Mouse (Mus musculus): ENCODE measurements around the gene Rpn1. TPM values are rescaled to one million over a fixed set of nuclear protein-coding genes. Genes with fewer than 3 reads are reported as not detected.

Rpn1 gene
- polyA plus RNA-seq, 1 experiment: 181 TPM

DNA sequence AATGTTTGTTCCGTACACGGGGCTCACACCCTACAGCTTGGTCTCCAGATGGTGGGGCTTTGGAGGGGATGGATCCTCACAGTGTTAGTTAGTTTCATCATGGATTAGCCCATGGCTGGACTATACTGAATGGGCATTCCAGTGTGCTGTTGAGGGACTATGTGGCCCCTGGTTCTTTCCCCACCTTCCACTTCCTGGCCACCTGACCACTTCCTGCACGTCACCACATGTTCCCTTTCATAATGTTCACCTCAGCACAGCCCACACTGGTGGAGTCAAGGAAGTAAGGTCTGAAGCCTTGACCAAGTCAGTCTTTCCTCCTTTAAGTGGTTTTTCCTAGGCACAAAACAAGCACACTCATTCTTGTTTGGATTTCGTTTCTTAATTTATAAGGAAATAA is 23.7 kb upstream of the Rpn1 start:
- TF ChIP-seq MAX (IDR thresholded peaks at IDR 0.05): no peak
- no peak for TF ChIP-seq CTCF (IDR thresholded peaks at IDR 0.05; ENCODE audit: control insufficient read depth, insufficient read depth, insufficient read length)
- no peak overlapping the region for H3ac ChIP-seq (ENCODE audit: control insufficient read depth, insufficient read length, low read depth)
- H3K79me2 ChIP-seq (ENCODE audit: control insufficient read depth, insufficient read depth): no peaks in the 10 kb centered on the region
- H3K27me3 ChIP-seq (ENCODE audit: control insufficient read depth, insufficient read depth, insufficient read length): no peaks in the 10 kb centered on the region
- H3K4me3 ChIP-seq (ENCODE audit: insufficient read depth, poor library complexity, severe bottlenecking): no peak overlapping the region
- no peaks in the 10 kb centered on the region for H3K79me3 ChIP-seq (ENCODE audit: low read depth)
- H3K36me3 ChIP-seq (ENCODE audit: control insufficient read depth, insufficient read depth): no peaks in the 10 kb centered on the region

DNA sequence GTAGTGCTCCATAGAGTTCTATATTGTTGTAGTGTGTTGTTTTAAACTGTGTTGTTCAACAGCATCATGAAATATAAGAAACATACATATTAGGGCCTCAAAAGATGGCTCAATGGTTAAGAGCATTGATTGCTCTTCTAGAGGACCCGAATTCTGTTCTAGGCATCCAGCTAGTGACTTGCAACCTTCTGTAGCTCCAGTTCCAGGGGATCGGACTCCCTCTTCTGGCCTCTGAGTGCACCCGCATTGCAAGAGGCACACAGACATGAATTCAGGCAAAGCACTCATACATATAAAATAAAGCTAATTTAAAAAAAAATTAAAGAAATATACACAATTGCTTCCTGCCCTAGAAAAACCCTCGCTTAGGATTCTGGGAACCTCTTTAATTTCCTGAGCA is 22.9 kb upstream of the Rpn1 start:
- Histone ChIP-seq H3K79me3 (ENCODE audit: low read depth) (no peaks in the 10 kb centered on the region), H3K4me3 (ENCODE audit: insufficient read depth, poor library complexity, severe bottlenecking) (no peak overlapping the region), H3ac (ENCODE audit: control insufficient read depth, insufficient read length, low read depth) (no peak overlapping the region), H3K27me3 (ENCODE audit: control insufficient read depth, insufficient read depth, insufficient read length) (no peaks in the 10 kb centered on the region), H3K36me3 (ENCODE audit: control insufficient read depth, insufficient read depth) (no peaks in the 10 kb centered on the region), H3K79me2 (ENCODE audit: control insufficient read depth, insufficient read depth) (no peaks in the 10 kb centered on the region)
- TF ChIP-seq USF1 (IDR thresholded peaks at IDR 0.05; ENCODE audit: low read depth) (no peak), CEBPB (IDR thresholded peaks at IDR 0.05; ENCODE audit: low read depth) (no peak), MYOG (IDR thresholded peaks at IDR 0.05; ENCODE audit: control insufficient read depth, extremely low read depth, insufficient read length) (no peak), MYOD1 (IDR thresholded peaks at IDR 0.05; ENCODE audit: control insufficient read depth, insufficient read length, low read depth) (no peak), FOSL1 (IDR thresholded peaks at IDR 0.05; ENCODE audit: insufficient read depth, low read length, poor library complexity, severe bottlenecking) (no peak), MAX (IDR thresholded peaks at IDR 0.05) (no peak), CTCF (IDR thresholded peaks at IDR 0.05; ENCODE audit: control insufficient read depth, insufficient read depth, insufficient read length) (no peak)

DNA sequence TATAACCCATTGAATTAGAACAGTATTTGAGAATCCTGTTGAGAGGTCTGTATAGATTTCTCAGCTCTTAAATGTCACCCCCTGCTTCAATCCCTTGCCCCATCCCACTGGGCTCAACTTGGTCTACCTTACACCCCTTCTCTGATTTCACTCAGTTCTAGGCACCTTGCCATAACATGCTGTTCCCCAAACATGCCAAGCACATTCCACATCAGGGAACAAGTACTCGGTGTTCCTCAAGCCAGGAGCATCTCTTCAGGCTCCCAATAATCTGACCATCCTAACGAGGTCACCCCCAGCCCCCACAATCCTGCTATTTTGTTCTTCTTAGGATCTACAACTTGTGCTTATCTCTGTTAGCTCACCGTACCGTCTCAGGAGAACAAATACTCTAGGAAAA is 21.9 kb upstream of the Rpn1 start:
- H3K79me2 ChIP-seq (ENCODE audit: control insufficient read depth, insufficient read depth): no peaks in the 10 kb centered on the region
- no peaks in the 10 kb centered on the region for H3K79me3 ChIP-seq (ENCODE audit: low read depth)
- H3ac ChIP-seq (ENCODE audit: control insufficient read depth, insufficient read length, low read depth): no peak overlapping the region
- no peaks in the 10 kb centered on the region for H3K36me3 ChIP-seq (ENCODE audit: control insufficient read depth, insufficient read depth)
- no peak for TF ChIP-seq MYOD1 (IDR thresholded peaks at IDR 0.05; ENCODE audit: control insufficient read depth, insufficient read length, low read depth)
- TF ChIP-seq USF1 (IDR thresholded peaks at IDR 0.05; ENCODE audit: low read depth): no peak
- TF ChIP-seq MYOG (IDR thresholded peaks at IDR 0.05; ENCODE audit: control insufficient read depth, extremely low read depth, insufficient read length): no peak
- no peak for TF ChIP-seq CTCF (IDR thresholded peaks at IDR 0.05; ENCODE audit: control insufficient read depth, insufficient read depth, insufficient read length)
- TF ChIP-seq MAX (IDR thresholded peaks at IDR 0.05): no peak
- no peak for TF ChIP-seq FOSL1 (IDR thresholded peaks at IDR 0.05; ENCODE audit: insufficient read depth, low read length, poor library complexity, severe bottlenecking)
- TF ChIP-seq CEBPB (IDR thresholded peaks at IDR 0.05; ENCODE audit: low read depth): no peak
- H3K27me3 ChIP-seq (ENCODE audit: control insufficient read depth, insufficient read depth, insufficient read length): no peaks in the 10 kb centered on the region
- H3K4me3 ChIP-seq (ENCODE audit: insufficient read depth, poor library complexity, severe bottlenecking): no peak overlapping the region

DNA sequence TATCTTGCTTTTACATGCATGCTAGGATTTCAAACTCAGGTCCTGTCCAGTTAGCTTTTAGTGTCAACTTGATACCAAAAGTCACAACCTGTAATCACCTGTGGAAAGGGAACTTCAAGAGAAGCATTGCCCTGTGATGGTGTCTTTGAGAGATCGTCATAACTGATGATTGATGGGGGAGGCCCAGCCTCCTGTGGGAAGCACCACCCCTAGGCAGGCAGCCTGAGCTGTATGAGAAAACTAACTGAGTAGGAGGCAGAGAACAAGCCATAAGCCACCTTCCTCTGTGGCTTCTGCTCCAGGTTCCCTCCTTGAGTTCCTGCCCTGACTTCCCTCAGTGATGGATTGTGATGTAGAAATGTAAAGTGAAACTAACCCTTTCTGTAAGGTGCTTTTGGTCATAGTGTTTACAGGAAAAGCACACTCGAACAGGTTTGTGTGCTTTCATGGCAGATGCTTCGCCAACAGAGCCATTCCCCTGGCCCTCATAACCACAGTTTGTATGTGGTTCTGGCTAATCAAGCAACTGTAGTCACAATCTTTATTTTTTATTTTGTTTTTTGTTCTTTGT is 20.1 kb upstream of the Rpn1 start:
- TF ChIP-seq CEBPB (IDR thresholded peaks at IDR 0.05; ENCODE audit: low read depth) (no peak), MYOG (IDR thresholded peaks at IDR 0.05; ENCODE audit: control insufficient read depth, extremely low read depth, insufficient read length) (no peak), MAX (IDR thresholded peaks at IDR 0.05) (no peak), MYOD1 (IDR thresholded peaks at IDR 0.05; ENCODE audit: control insufficient read depth, insufficient read length, low read depth) (no peak), USF1 (IDR thresholded peaks at IDR 0.05; ENCODE audit: low read depth) (no peak), CTCF (IDR thresholded peaks at IDR 0.05; ENCODE audit: control insufficient read depth, insufficient read depth, insufficient read length) (no peak), FOSL1 (IDR thresholded peaks at IDR 0.05; ENCODE audit: insufficient read depth, low read length, poor library complexity, severe bottlenecking) (no peak)
- Histone ChIP-seq H3K27me3 (ENCODE audit: control insufficient read depth, insufficient read depth, insufficient read length) (no peaks in the 10 kb centered on the region), H3K79me3 (ENCODE audit: low read depth) (no peaks in the 10 kb centered on the region), H3K79me2 (ENCODE audit: control insufficient read depth, insufficient read depth) (no peaks in the 10 kb centered on the region), H3K36me3 (ENCODE audit: control insufficient read depth, insufficient read depth) (no peaks in the 10 kb centered on the region), H3K4me3 (ENCODE audit: insufficient read depth, poor library complexity, severe bottlenecking) (no peak overlapping the region), H3ac (ENCODE audit: control insufficient read depth, insufficient read length, low read depth) (no peak overlapping the region)

DNA sequence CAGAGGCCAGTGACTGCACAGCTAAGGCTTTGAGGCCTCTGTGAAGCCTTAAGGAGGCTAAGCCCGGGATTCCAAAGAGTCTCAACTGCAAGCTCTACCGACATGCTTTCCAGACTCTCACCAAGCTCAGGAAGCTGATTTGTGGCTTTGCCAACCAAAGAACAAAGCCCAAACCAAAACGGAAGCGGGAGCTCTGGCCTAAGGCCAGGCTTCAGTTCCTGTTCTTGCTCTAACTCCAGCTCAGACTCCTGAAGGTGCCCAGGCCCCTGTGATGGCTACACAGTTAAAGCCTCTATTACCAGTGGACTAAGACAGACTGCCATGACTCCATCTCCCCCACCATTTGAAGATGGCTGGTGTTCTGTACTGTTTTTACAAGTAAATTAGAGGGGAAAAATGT is 19.2 kb upstream of the Rpn1 start:
- no peaks in the 10 kb centered on the region for H3K27me3 ChIP-seq (ENCODE audit: control insufficient read depth, insufficient read depth, insufficient read length)
- TF ChIP-seq MYOG (IDR thresholded peaks at IDR 0.05; ENCODE audit: control insufficient read depth, extremely low read depth, insufficient read length): no peak
- TF ChIP-seq MYOD1 (IDR thresholded peaks at IDR 0.05; ENCODE audit: control insufficient read depth, insufficient read length, low read depth): no peak
- no peak for TF ChIP-seq MAX (IDR thresholded peaks at IDR 0.05)
- TF ChIP-seq CEBPB (IDR thresholded peaks at IDR 0.05; ENCODE audit: low read depth): no peak
- TF ChIP-seq CTCF (IDR thresholded peaks at IDR 0.05; ENCODE audit: control insufficient read depth, insufficient read depth, insufficient read length): no peak
- TF ChIP-seq USF1 (IDR thresholded peaks at IDR 0.05; ENCODE audit: low read depth): no peak
- no peak for TF ChIP-seq FOSL1 (IDR thresholded peaks at IDR 0.05; ENCODE audit: insufficient read depth, low read length, poor library complexity, severe bottlenecking)
- no peaks in the 10 kb centered on the region for H3K36me3 ChIP-seq (ENCODE audit: control insufficient read depth, insufficient read depth)
- no peak overlapping the region for H3K4me3 ChIP-seq (ENCODE audit: insufficient read depth, poor library complexity, severe bottlenecking)
- no peaks in the 10 kb centered on the region for H3K79me3 ChIP-seq (ENCODE audit: low read depth)
- no peaks in the 10 kb centered on the region for H3K79me2 ChIP-seq (ENCODE audit: control insufficient read depth, insufficient read depth)
- H3ac ChIP-seq (ENCODE audit: control insufficient read depth, insufficient read length, low read depth): no peak overlapping the region

DNA sequence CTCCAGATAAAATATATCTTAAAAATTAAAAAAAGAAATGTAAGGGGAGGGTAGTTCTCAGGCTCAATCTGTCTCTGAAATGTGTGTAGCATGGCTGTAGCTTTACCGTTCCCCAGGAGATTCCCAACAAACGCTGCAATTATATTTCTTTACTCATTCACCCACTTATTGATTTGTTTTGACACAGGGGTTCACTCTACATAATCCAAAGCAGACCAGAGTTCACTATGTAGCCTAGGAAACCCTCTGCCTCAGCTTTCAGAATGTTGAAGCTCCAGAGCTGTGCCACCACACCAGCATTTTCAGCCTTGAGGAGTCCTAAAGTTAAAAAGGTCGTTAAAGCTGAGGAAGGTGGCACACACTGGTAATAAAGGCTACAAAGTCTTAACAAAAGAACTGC is 18.3 kb upstream of the Rpn1 start:
- no peak overlapping the region for H3ac ChIP-seq (ENCODE audit: control insufficient read depth, insufficient read length, low read depth)
- H3K79me2 ChIP-seq (ENCODE audit: control insufficient read depth, insufficient read depth): no peaks in the 10 kb centered on the region

More for the DNA sequence above, 18.3 kb upstream of the Rpn1 start:
- no peaks in the 10 kb centered on the region for H3K36me3 ChIP-seq (ENCODE audit: control insufficient read depth, insufficient read depth)
- H3K4me3 ChIP-seq (ENCODE audit: insufficient read depth, poor library complexity, severe bottlenecking): no peak overlapping the region
- no peaks in the 10 kb centered on the region for H3K27me3 ChIP-seq (ENCODE audit: control insufficient read depth, insufficient read depth, insufficient read length)
- H3K79me3 ChIP-seq (ENCODE audit: low read depth): no peaks in the 10 kb centered on the region
- TF ChIP-seq MAX (IDR thresholded peaks at IDR 0.05) (no peak), USF1 (IDR thresholded peaks at IDR 0.05; ENCODE audit: low read depth) (no peak), CTCF (IDR thresholded peaks at IDR 0.05; ENCODE audit: control insufficient read depth, insufficient read depth, insufficient read length) (no peak), FOSL1 (IDR thresholded peaks at IDR 0.05; ENCODE audit: insufficient read depth, low read length, poor library complexity, severe bottlenecking) (no peak), CEBPB (IDR thresholded peaks at IDR 0.05; ENCODE audit: low read depth) (no peak)
